Mouse (Mus musculus): Measurements from ENCODE around the gene Ccdc157.
"Not testable (repeated sequence)": the region's sequence is repeated elsewhere in the genome, so short reads cannot be mapped to it uniquely, and the experiment has no call there.

The Ccdc157 gene

GRCm38 (mm10) chr11:4134986-4135935, 24.8 kb downstream of the Ccdc157 start, which contains the start of gene Rnf215:
TSS of gene Rnf215 (plus strand) at chr11:4135202.
- in situ Hi-C loops (cut with MboI; ENCODE audit: unreplicated experiment in 2 of 2), result loop anchor here (5.0 to 10.0 kb wide), 5 partner anchors 82 to 320 kb away; partner anchors contain the start of genes Castor1 (in 2 of the 2) and Lif (in 2 of the 2)

GRCm38 (mm10) chr11:4134400-4134799, 25.7 kb downstream of the Ccdc157 start:
- in situ Hi-C loops (cut with MboI; ENCODE audit: unreplicated experiment in 2 of 2), result loop anchor here (5.0 to 10.0 kb wide), 5 partner anchors 83 to 320 kb away; partner anchors contain the start of genes Lif (in 2 of the 2) and Castor1 (in 1 of the 2)

- in situ Hi-C loops (cut with MboI; ENCODE audit: unreplicated experiment in 2 of 2), result loop anchor here (5.0 to 10.0 kb wide), 5 partner anchors 84 to 321 kb away; partner anchors contain the start of genes Lif (in 2 of the 2) and Castor1 (in 1 of the 2)
Observed at GRCm38 (mm10) chr11:4133450-4133849, 26.6 kb downstream of the Ccdc157 start.

- in situ Hi-C loops (cut with MboI; ENCODE audit: unreplicated experiment in 2 of 2), result not testable (repeated sequence)
Observed at GRCm38 (mm10) chr11:4128461-4128860, 31.6 kb downstream of the Ccdc157 start.

- in situ Hi-C loops (cut with MboI; ENCODE audit: unreplicated experiment in 2 of 2), result no loop called here
Observed at GRCm38 (mm10) chr11:4127059-4127458, 33.0 kb downstream of the Ccdc157 start.

- in situ Hi-C loops (cut with MboI; ENCODE audit: unreplicated experiment in 2 of 2), result no loop called here
Observed at GRCm38 (mm10) chr11:4123922-4124321, 36.2 kb downstream of the Ccdc157 start.

GRCm38 (mm10) chr11:4122742-4123579, 37.1 kb downstream of the Ccdc157 start, which contains the start of gene Sec14l2:
TSS of gene Sec14l2 (minus strand) at chr11:4123415.
- in situ Hi-C loops (cut with MboI; ENCODE audit: unreplicated experiment in 2 of 2), result no loop called here

- in situ Hi-C loops (cut with MboI; ENCODE audit: unreplicated experiment in 2 of 2), result no loop called here
Observed at GRCm38 (mm10) chr11:4122226-4122625, 37.9 kb downstream of the Ccdc157 start.

- in situ Hi-C loops (cut with MboI; ENCODE audit: unreplicated experiment in 2 of 2), result no loop called here
Observed at GRCm38 (mm10) chr11:4121691-4122090, 38.4 kb downstream of the Ccdc157 start.

GRCm38 (mm10) chr11:4119635-4120034, 40.5 kb downstream of the Ccdc157 start:
- in situ Hi-C loops (cut with MboI; ENCODE audit: unreplicated experiment in 2 of 2), result no loop called here

GRCm38 (mm10) chr11:4118081-4118921, 41.8 kb downstream of the Ccdc157 start:
- in situ Hi-C loops (cut with MboI; ENCODE audit: unreplicated experiment in 2 of 2), result no loop called here

- in situ Hi-C loops (cut with MboI; ENCODE audit: unreplicated experiment in 2 of 2), result no loop called here
Observed at GRCm38 (mm10) chr11:4117372-4118071, 42.6 kb downstream of the Ccdc157 start.

- in situ Hi-C loops (cut with MboI; ENCODE audit: unreplicated experiment in 2 of 2), result no loop called here
Observed at GRCm38 (mm10) chr11:4116458-4117141, 43.5 kb downstream of the Ccdc157 start.

GRCm38 (mm10) chr11:4115407-4115806, 44.7 kb downstream of the Ccdc157 start:
- in situ Hi-C loops (cut with MboI; ENCODE audit: unreplicated experiment in 2 of 2), result no loop called here

- in situ Hi-C loops (cut with MboI; ENCODE audit: unreplicated experiment in 2 of 2), result not testable (repeated sequence)
Observed at GRCm38 (mm10) chr11:4114541-4114940, 45.6 kb downstream of the Ccdc157 start.

GRCm38 (mm10) chr11:4113970-4114369, 46.1 kb downstream of the Ccdc157 start:
- in situ Hi-C loops (cut with MboI; ENCODE audit: unreplicated experiment in 2 of 2), result no loop called here

- in situ Hi-C loops (cut with MboI; ENCODE audit: unreplicated experiment in 2 of 2), result no loop called here
Observed at GRCm38 (mm10) chr11:4113496-4113895, 46.6 kb downstream of the Ccdc157 start.

GRCm38 (mm10) chr11:4112861-4113260, 47.2 kb downstream of the Ccdc157 start:
- in situ Hi-C loops (cut with MboI; ENCODE audit: unreplicated experiment in 2 of 2), result no loop called here

GRCm38 (mm10) chr11:4112033-4112432, 48.1 kb downstream of the Ccdc157 start:
- in situ Hi-C loops (cut with MboI; ENCODE audit: unreplicated experiment in 2 of 2), result no loop called here
